Mouse (Mus musculus): ENCODE results near the gene Gm8693. TPM values are rescaled to one million over a fixed set of nuclear protein-coding genes. Genes with fewer than 3 reads are reported as not detected.

Gm8693 gene
- not detected for polyA plus RNA-seq (2014; fragmentation: Illumina TruSeq; extraction: RNeasy Lipid Tissue Mini Kit (QIAGEN cat#74804); ENCODE audit: low replicate concordance)

GRCm38 (mm10) chr7:22692217-22692616 lies at the start of gene Gm8693:
Gm8693 (minus strand) TSS chr7:22692317.

GRCm38 (mm10) chr7:22719610-22720009 lies 27.5 kb upstream of the Gm8693 start, which contains the start of gene Gm4567:
Gm4567 (minus strand) TSS chr7:22719710.

GRCm38 (mm10) chr7:22657718-22658117 lies 34.4 kb downstream of the Gm8693 start, which contains the start of gene Vmn1r155:
Vmn1r155 (plus strand) TSS chr7:22658018.

Other genes starting within 250 kb of the Gm8693 start
- not detected for gene Gm10665, start 228.2 kb downstream of the Gm8693 start, polyA plus RNA-seq (2014; fragmentation: Illumina TruSeq; extraction: RNeasy Lipid Tissue Mini Kit (QIAGEN cat#74804); ENCODE audit: low replicate concordance)
- not detected for gene Vmn1r151, start 192.6 kb downstream of the Gm8693 start, polyA plus RNA-seq (2014; fragmentation: Illumina TruSeq; extraction: RNeasy Lipid Tissue Mini Kit (QIAGEN cat#74804); ENCODE audit: low replicate concordance)
- not detected for gene Vmn1r152, start 169.3 kb downstream of the Gm8693 start, polyA plus RNA-seq (2014; fragmentation: Illumina TruSeq; extraction: RNeasy Lipid Tissue Mini Kit (QIAGEN cat#74804); ENCODE audit: low replicate concordance)
- not detected for gene Gm8677, start 157.4 kb downstream of the Gm8693 start, polyA plus RNA-seq (2014; fragmentation: Illumina TruSeq; extraction: RNeasy Lipid Tissue Mini Kit (QIAGEN cat#74804); ENCODE audit: low replicate concordance)
- not detected for gene Gm4201, start 127.0 kb downstream of the Gm8693 start, polyA plus RNA-seq (2014; fragmentation: Illumina TruSeq; extraction: RNeasy Lipid Tissue Mini Kit (QIAGEN cat#74804); ENCODE audit: low replicate concordance)
- gene Gm4565, start 104.2 kb downstream of the Gm8693 start, polyA plus RNA-seq (2014; fragmentation: Illumina TruSeq; extraction: RNeasy Lipid Tissue Mini Kit (QIAGEN cat#74804); ENCODE audit: low replicate concordance) = not detected
- gene Vmn1r155, start 34.3 kb downstream of the Gm8693 start, polyA plus RNA-seq (2014; fragmentation: Illumina TruSeq; extraction: RNeasy Lipid Tissue Mini Kit (QIAGEN cat#74804); ENCODE audit: low replicate concordance) = not detected
- gene Gm4567, start 27.4 kb upstream of the Gm8693 start, polyA plus RNA-seq (2014; fragmentation: Illumina TruSeq; extraction: RNeasy Lipid Tissue Mini Kit (QIAGEN cat#74804); ENCODE audit: low replicate concordance) = not detected
- not detected for gene Vmn1r157, start 69.4 kb upstream of the Gm8693 start, polyA plus RNA-seq (2014; fragmentation: Illumina TruSeq; extraction: RNeasy Lipid Tissue Mini Kit (QIAGEN cat#74804); ENCODE audit: low replicate concordance)
- gene Vmn1r158, start 98.5 kb upstream of the Gm8693 start, polyA plus RNA-seq (2014; fragmentation: Illumina TruSeq; extraction: RNeasy Lipid Tissue Mini Kit (QIAGEN cat#74804); ENCODE audit: low replicate concordance) = not detected
- gene Vmn1r159, start 151.3 kb upstream of the Gm8693 start, polyA plus RNA-seq (2014; fragmentation: Illumina TruSeq; extraction: RNeasy Lipid Tissue Mini Kit (QIAGEN cat#74804); ENCODE audit: low replicate concordance) = not detected
- not detected for gene Vmn1r160, start 178.9 kb upstream of the Gm8693 start, polyA plus RNA-seq (2014; fragmentation: Illumina TruSeq; extraction: RNeasy Lipid Tissue Mini Kit (QIAGEN cat#74804); ENCODE audit: low replicate concordance)